Mouse (Mus musculus): ENCODE results near the gene Cwc27. TPM values are rescaled to one million over a fixed set of nuclear protein-coding genes. Genes with fewer than 3 reads are reported as not detected.

Gene Cwc27
- polyA plus RNA-seq, 1 experiment from 2014 or later = 25.2 TPM

- H3K4me1 ChIP-seq (replicated peaks) = peaks cover 12% of the 10 kb centered on the region
- no peaks in the 10 kb centered on the region for H3K9me3 ChIP-seq
- no peak overlapping the region for H3K4me2 ChIP-seq
- H3K9ac ChIP-seq = no peak overlapping the region
- no peaks in the 10 kb centered on the region for H3K36me3 ChIP-seq
- H3K27ac ChIP-seq = no peak overlapping the region
- ATAC-seq (ENCODE audit: low FRiP score) = peak; percentile 71; the same call in 1 of the 2 replicates
- 61% methylated on average over 18 of the region's 18 CpGs for WGBS
- H3K4me3 ChIP-seq = no peak overlapping the region
- no peaks in the 10 kb centered on the region for H3K27me3 ChIP-seq
Observed at GRCm38 (mm10) chr13:104615999-104616810, 200.7 kb downstream of the Cwc27 start.

GRCm38 (mm10) chr13:104615111-104615510, 201.8 kb downstream of the Cwc27 start:
- no peaks in the 10 kb centered on the region for H3K27me3 ChIP-seq
- no peak overlapping the region for H3K9ac ChIP-seq
- 92% methylated on average over 7 of the region's 7 CpGs for WGBS
- no peak overlapping the region for H3K4me3 ChIP-seq
- H3K4me1 ChIP-seq (replicated peaks) = peaks cover 12% of the 10 kb centered on the region
- no peak for ATAC-seq (ENCODE audit: low FRiP score)
- H3K9me3 ChIP-seq = no peaks in the 10 kb centered on the region
- no peak overlapping the region for H3K4me2 ChIP-seq
- H3K27ac ChIP-seq = no peak overlapping the region
- H3K36me3 ChIP-seq = no peaks in the 10 kb centered on the region

GRCm38 (mm10) chr13:104611296-104611695, 205.6 kb downstream of the Cwc27 start:
- 91% methylated on average over 4 of the region's 4 CpGs for WGBS
- no peak for ATAC-seq (ENCODE audit: low FRiP score)

GRCm38 (mm10) chr13:104610210-104611111, 206.5 kb downstream of the Cwc27 start:
- no peak for ATAC-seq (ENCODE audit: low FRiP score)

More at GRCm38 (mm10) chr13:104611296-104611695, 205.6 kb downstream of the Cwc27 start:
- Histone ChIP-seq H3K4me1 (replicated peaks) (peaks cover 6% of the 10 kb centered on the region), H3K27ac (no peak overlapping the region), H3K27me3 (no peaks in the 10 kb centered on the region), H3K4me3 (no peak overlapping the region), H3K9ac (no peak overlapping the region), H3K36me3 (no peaks in the 10 kb centered on the region), H3K9me3 (no peaks in the 10 kb centered on the region), H3K4me2 (no peak overlapping the region)

GRCm38 (mm10) chr13:104608516-104608915, 208.4 kb downstream of the Cwc27 start:
- H3K27ac ChIP-seq = no peak overlapping the region
- H3K4me2 ChIP-seq = no peak overlapping the region
- WGBS = 79% methylated on average over 18 of the region's 18 CpGs
- H3K4me3 ChIP-seq = no peak overlapping the region
- H3K4me1 ChIP-seq (replicated peaks) = no peaks in the 10 kb centered on the region
- no peaks in the 10 kb centered on the region for H3K9me3 ChIP-seq
- ATAC-seq (ENCODE audit: low FRiP score) = no peak
- no peaks in the 10 kb centered on the region for H3K27me3 ChIP-seq
- H3K36me3 ChIP-seq = no peaks in the 10 kb centered on the region
- H3K9ac ChIP-seq = no peak overlapping the region

More at GRCm38 (mm10) chr13:104610210-104611111, 206.5 kb downstream of the Cwc27 start:
- Histone ChIP-seq H3K9me3 (no peaks in the 10 kb centered on the region), H3K9ac (no peak overlapping the region), H3K27me3 (no peaks in the 10 kb centered on the region), H3K4me3 (no peak overlapping the region), H3K27ac (no peak overlapping the region), H3K4me1 (replicated peaks) (no peaks in the 10 kb centered on the region), H3K36me3 (no peaks in the 10 kb centered on the region), H3K4me2 (no peak overlapping the region)
- 83% methylated on average over 22 of the region's 22 CpGs for WGBS

- Histone ChIP-seq H3K27ac (no peak overlapping the region), H3K27me3 (no peaks in the 10 kb centered on the region), H3K9me3 (no peaks in the 10 kb centered on the region), H3K4me1 (replicated peaks) (no peaks in the 10 kb centered on the region), H3K4me2 (no peak overlapping the region), H3K9ac (no peak overlapping the region), H3K36me3 (no peaks in the 10 kb centered on the region), H3K4me3 (no peak overlapping the region)
- 73% methylated on average over 14 of the region's 14 CpGs for WGBS
- no peak for ATAC-seq (ENCODE audit: low FRiP score)
Observed at GRCm38 (mm10) chr13:104606786-104607580, 210.0 kb downstream of the Cwc27 start.

GRCm38 (mm10) chr13:104605111-104605510, 211.8 kb downstream of the Cwc27 start:
- Histone ChIP-seq H3K27me3 (no peaks in the 10 kb centered on the region), H3K4me1 (replicated peaks) (no peaks in the 10 kb centered on the region), H3K27ac (no peak overlapping the region), H3K4me3 (no peak overlapping the region), H3K4me2 (no peak overlapping the region), H3K9me3 (no peaks in the 10 kb centered on the region), H3K9ac (no peak overlapping the region), H3K36me3 (no peaks in the 10 kb centered on the region)
- ATAC-seq (ENCODE audit: low FRiP score) = no peak
- WGBS = 94% methylated on average over 2 of the region's 2 CpGs

- H3K9ac ChIP-seq = no peak overlapping the region
- H3K27me3 ChIP-seq = no peaks in the 10 kb centered on the region
- no peak overlapping the region for H3K4me2 ChIP-seq
- H3K36me3 ChIP-seq = no peaks in the 10 kb centered on the region
- no peak for ATAC-seq (ENCODE audit: low FRiP score)
- H3K9me3 ChIP-seq = no peaks in the 10 kb centered on the region
- H3K4me1 ChIP-seq (replicated peaks) = no peaks in the 10 kb centered on the region
- 80% methylated on average over 6 of the region's 6 CpGs for WGBS
- no peak overlapping the region for H3K4me3 ChIP-seq
- H3K27ac ChIP-seq = no peak overlapping the region
Observed at GRCm38 (mm10) chr13:104602197-104602596, 214.7 kb downstream of the Cwc27 start.

GRCm38 (mm10) chr13:104601783-104602182, 215.2 kb downstream of the Cwc27 start:
- Histone ChIP-seq H3K4me3 (no peak overlapping the region), H3K36me3 (no peaks in the 10 kb centered on the region)
- 93% methylated on average over 3 of the region's 3 CpGs for WGBS

GRCm38 (mm10) chr13:104596199-104596598, 220.7 kb downstream of the Cwc27 start:
- no peak for ATAC-seq (ENCODE audit: low FRiP score)
- 83% methylated on average over 4 of the region's 4 CpGs for WGBS

More at GRCm38 (mm10) chr13:104601783-104602182, 215.2 kb downstream of the Cwc27 start:
- no peak for ATAC-seq (ENCODE audit: low FRiP score)
- Histone ChIP-seq H3K4me2 (no peak overlapping the region), H3K4me1 (replicated peaks) (no peaks in the 10 kb centered on the region), H3K27me3 (no peaks in the 10 kb centered on the region), H3K9ac (no peak overlapping the region), H3K9me3 (no peaks in the 10 kb centered on the region), H3K27ac (no peak overlapping the region)

GRCm38 (mm10) chr13:104594820-104595351, 222.1 kb downstream of the Cwc27 start:
- peaks cover 6% of the 10 kb centered on the region for H3K4me1 ChIP-seq (replicated peaks)
- no peak overlapping the region for H3K4me3 ChIP-seq
- 0 out of 2 replicates have a peak, but pooled peaks have one; percentile 26 for ATAC-seq (ENCODE audit: low FRiP score)
- no peaks in the 10 kb centered on the region for H3K36me3 ChIP-seq
- no peak overlapping the region for H3K9ac ChIP-seq
- WGBS = 57% methylated on average over 4 of the region's 4 CpGs
- 0 out of 2 replicates have a peak overlapping the region, but pooled peaks have one; percentile 1 for H3K27ac ChIP-seq
- no peaks in the 10 kb centered on the region for H3K9me3 ChIP-seq
- no peak overlapping the region for H3K4me2 ChIP-seq
- H3K27me3 ChIP-seq = no peaks in the 10 kb centered on the region

More at GRCm38 (mm10) chr13:104596199-104596598, 220.7 kb downstream of the Cwc27 start:
- H3K4me3 ChIP-seq = no peak overlapping the region
- H3K9ac ChIP-seq = no peak overlapping the region
- no peaks in the 10 kb centered on the region for H3K9me3 ChIP-seq
- H3K36me3 ChIP-seq = no peaks in the 10 kb centered on the region
- H3K27me3 ChIP-seq = no peaks in the 10 kb centered on the region
- H3K4me2 ChIP-seq = no peak overlapping the region
- no peak overlapping the region for H3K27ac ChIP-seq
- no peaks in the 10 kb centered on the region for H3K4me1 ChIP-seq (replicated peaks)

All from hindbrain, embryonic 13.5 days (tissue).